Mouse (Mus musculus): ENCODE results near the gene Phactr3. TPM values are rescaled to one million over a fixed set of nuclear protein-coding genes. Genes with fewer than 3 reads are reported as not detected.

The Phactr3 gene
- total and polyA plus RNA-seq, 3 experiments, result 0.39 to 1.3 (median 0.64) TPM

DNA sequence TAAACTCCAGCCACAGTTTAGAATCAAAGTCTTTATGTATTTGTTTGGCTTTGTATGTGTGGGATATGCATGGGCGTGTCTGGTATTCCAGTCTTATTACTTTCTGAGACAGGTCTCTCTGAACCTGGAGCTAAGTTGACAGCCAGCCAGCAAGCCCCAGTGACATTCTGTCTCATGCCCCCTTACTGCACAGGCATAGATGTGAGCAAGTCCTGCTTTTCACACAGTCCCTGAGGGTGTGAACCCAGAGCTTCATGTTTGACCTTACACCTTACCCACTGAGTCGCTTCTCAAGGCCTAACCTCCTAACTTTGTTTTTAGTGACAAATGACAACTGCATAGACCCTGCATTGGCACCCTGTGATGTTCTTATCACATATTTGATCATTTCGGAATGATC lies 169.9 kb downstream of the Phactr3 start:
- Histone ChIP-seq H3K27ac (no peak overlapping the region), H3K27me3 (ENCODE audit: control insufficient read depth, insufficient read depth, low read length) (no peaks in the 10 kb centered on the region), H3K36me3 (ENCODE audit: control insufficient read depth, insufficient read depth, low read length) (no peaks in the 10 kb centered on the region), H3K9ac (ENCODE audit: low read depth, low read length) (no peak overlapping the region), H3K4me1 (ENCODE audit: control insufficient read depth, insufficient read depth, low read length) (no peaks in the 10 kb centered on the region), H3K79me2 (replicated peaks; ENCODE audit: control insufficient read depth, insufficient read depth, low read length) (no peaks in the 10 kb centered on the region), H3K4me3 (no peak overlapping the region)
- no peak for TF ChIP-seq POLR2A (IDR thresholded peaks at IDR 0.05; ENCODE audit: insufficient read depth, low read depth, low read length)
- TF ChIP-seq CTCF (IDR thresholded peaks at IDR 0.05), result no peak
- TF ChIP-seq EP300 (IDR thresholded peaks at IDR 0.05; ENCODE audit: insufficient read depth, low read depth, low read length), result no peak
- WGBS, result 76% methylated on average over 3 of the region's 3 CpGs
- no peak for DNase-seq
- intact Hi-C loops (cut with DNase I), result loop anchor here (1.0 kb wide), 1 partner anchor 49 kb away; no protein-coding TSS in a partner anchor

- Histone ChIP-seq H3K79me2 (replicated peaks; ENCODE audit: control insufficient read depth, insufficient read depth, low read length) (no peaks in the 10 kb centered on the region), H3K9ac (ENCODE audit: low read depth, low read length) (no peak overlapping the region), H3K36me3 (ENCODE audit: control insufficient read depth, insufficient read depth, low read length) (no peaks in the 10 kb centered on the region), H3K4me3 (no peak overlapping the region), H3K4me1 (ENCODE audit: control insufficient read depth, insufficient read depth, low read length) (no peaks in the 10 kb centered on the region), H3K27ac (no peak overlapping the region), H3K27me3 (ENCODE audit: control insufficient read depth, insufficient read depth, low read length) (no peaks in the 10 kb centered on the region)
- WGBS, result 63% methylated on average over 8 of the region's 8 CpGs
- DNase-seq, result no peak
- intact Hi-C loops (cut with DNase I), result no loop called here
- TF ChIP-seq CTCF (IDR thresholded peaks at IDR 0.05) (no peak), POLR2A (IDR thresholded peaks at IDR 0.05; ENCODE audit: insufficient read depth, low read depth, low read length) (no peak), EP300 (IDR thresholded peaks at IDR 0.05; ENCODE audit: insufficient read depth, low read depth, low read length) (no peak)
Observed at GRCm38 (mm10) chr2:178303453-178304187, 184.8 kb downstream of the Phactr3 start.

DNA sequence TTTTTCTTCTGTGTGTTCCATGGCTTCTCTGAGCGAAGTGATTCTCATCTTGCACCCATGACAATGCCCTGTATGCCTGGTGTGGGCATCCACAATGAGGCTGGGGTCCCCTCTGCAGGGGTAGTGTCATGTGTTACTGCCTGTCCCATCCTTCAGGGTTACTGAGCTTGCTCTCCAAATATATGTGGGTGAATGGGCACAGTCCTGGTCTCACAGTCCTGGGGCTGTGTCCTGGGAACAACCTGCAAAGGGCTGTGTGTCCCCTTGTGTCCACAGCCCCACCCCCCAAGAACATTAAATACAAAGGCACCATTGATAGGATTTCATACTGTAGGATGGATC lies 185.4 kb downstream of the Phactr3 start:
- Histone ChIP-seq H3K4me3 (no peak overlapping the region), H3K4me1 (ENCODE audit: control insufficient read depth, insufficient read depth, low read length) (no peaks in the 10 kb centered on the region), H3K79me2 (replicated peaks; ENCODE audit: control insufficient read depth, insufficient read depth, low read length) (no peaks in the 10 kb centered on the region), H3K27me3 (ENCODE audit: control insufficient read depth, insufficient read depth, low read length) (no peaks in the 10 kb centered on the region), H3K27ac (no peak overlapping the region), H3K9ac (ENCODE audit: low read depth, low read length) (no peak overlapping the region), H3K36me3 (ENCODE audit: control insufficient read depth, insufficient read depth, low read length) (no peaks in the 10 kb centered on the region)
- 36% methylated on average over 1 of the region's 1 CpGs for WGBS
- TF ChIP-seq EP300 (IDR thresholded peaks at IDR 0.05; ENCODE audit: insufficient read depth, low read depth, low read length) (no peak), POLR2A (IDR thresholded peaks at IDR 0.05; ENCODE audit: insufficient read depth, low read depth, low read length) (no peak), CTCF (IDR thresholded peaks at IDR 0.05) (no peak)
- intact Hi-C loops (cut with DNase I), result no loop called here
- DNase-seq, result no peak

GRCm38 (mm10) chr2:178304669-178305068 lies 185.9 kb downstream of the Phactr3 start:
- no peak for TF ChIP-seq EP300 (IDR thresholded peaks at IDR 0.05; ENCODE audit: insufficient read depth, low read depth, low read length)
- no peak for TF ChIP-seq CTCF (IDR thresholded peaks at IDR 0.05)
- TF ChIP-seq POLR2A (IDR thresholded peaks at IDR 0.05; ENCODE audit: insufficient read depth, low read depth, low read length), result no peak
- no peaks in the 10 kb centered on the region for H3K27me3 ChIP-seq (ENCODE audit: control insufficient read depth, insufficient read depth, low read length)
- intact Hi-C loops (cut with DNase I), result no loop called here
- H3K27ac ChIP-seq, result no peak overlapping the region
- H3K79me2 ChIP-seq (replicated peaks; ENCODE audit: control insufficient read depth, insufficient read depth, low read length), result no peaks in the 10 kb centered on the region
- no peak for DNase-seq
- H3K36me3 ChIP-seq (ENCODE audit: control insufficient read depth, insufficient read depth, low read length), result no peaks in the 10 kb centered on the region
- H3K4me3 ChIP-seq, result no peak overlapping the region
- 62% methylated on average over 6 of the region's 6 CpGs for WGBS
- H3K9ac ChIP-seq (ENCODE audit: low read depth, low read length), result no peak overlapping the region
- H3K4me1 ChIP-seq (ENCODE audit: control insufficient read depth, insufficient read depth, low read length), result no peaks in the 10 kb centered on the region

DNA sequence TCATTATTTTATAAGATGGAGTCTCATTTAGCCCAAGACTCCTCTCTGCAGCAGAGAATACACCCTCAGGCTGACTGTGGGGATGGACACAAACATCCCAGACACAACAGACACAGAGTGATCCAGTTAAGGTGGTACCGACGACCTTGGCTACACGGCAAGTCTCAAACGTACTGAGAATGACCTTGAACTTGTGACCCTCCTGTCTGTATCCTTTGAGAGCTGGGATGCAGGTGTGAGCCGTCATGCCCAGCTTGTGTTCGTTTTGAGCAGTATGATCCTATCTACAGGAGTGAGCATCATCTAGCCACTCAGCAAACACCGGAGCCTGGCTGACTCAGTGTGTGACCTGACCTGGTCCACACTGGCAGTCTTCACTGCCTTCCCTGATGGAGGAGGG lies 194.8 kb downstream of the Phactr3 start:
- TF ChIP-seq CTCF (IDR thresholded peaks at IDR 0.05) (no peak), EP300 (IDR thresholded peaks at IDR 0.05; ENCODE audit: insufficient read depth, low read depth, low read length) (no peak), POLR2A (IDR thresholded peaks at IDR 0.05; ENCODE audit: insufficient read depth, low read depth, low read length) (no peak)
- no peak overlapping the region for H3K27ac ChIP-seq
- no peak overlapping the region for H3K9ac ChIP-seq (ENCODE audit: low read depth, low read length)
- intact Hi-C loops (cut with DNase I), result no loop called here
- H3K4me1 ChIP-seq (ENCODE audit: control insufficient read depth, insufficient read depth, low read length), result no peaks in the 10 kb centered on the region
- no peaks in the 10 kb centered on the region for H3K36me3 ChIP-seq (ENCODE audit: control insufficient read depth, insufficient read depth, low read length)
- no peak overlapping the region for H3K4me3 ChIP-seq
- no peaks in the 10 kb centered on the region for H3K27me3 ChIP-seq (ENCODE audit: control insufficient read depth, insufficient read depth, low read length)
- DNase-seq, result no peak
- 65% methylated on average over 7 of the region's 7 CpGs for WGBS
- H3K79me2 ChIP-seq (replicated peaks; ENCODE audit: control insufficient read depth, insufficient read depth, low read length), result no peaks in the 10 kb centered on the region

DNA sequence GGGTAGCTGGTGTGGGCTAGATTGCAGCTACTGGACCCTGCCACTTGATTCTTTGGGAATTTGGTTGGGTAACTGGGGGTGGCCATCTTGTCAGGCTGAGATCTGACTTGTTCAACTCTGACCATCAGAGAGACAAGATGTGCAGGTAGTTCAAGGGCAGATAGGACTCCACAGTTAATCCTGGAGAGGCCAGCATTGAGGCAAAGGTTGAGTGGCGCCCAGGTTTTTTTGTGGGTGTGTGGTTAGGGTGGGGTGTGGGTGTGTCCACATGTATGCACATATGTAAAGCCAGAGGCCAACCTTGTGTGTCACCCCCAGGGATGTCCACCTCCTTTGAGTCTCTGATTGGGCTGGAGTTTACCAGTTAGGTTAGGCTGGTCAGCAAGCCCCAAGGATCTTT lies 197.5 kb downstream of the Phactr3 start:
- H3K36me3 ChIP-seq (ENCODE audit: control insufficient read depth, insufficient read depth, low read length), result no peaks in the 10 kb centered on the region
- H3K79me2 ChIP-seq (replicated peaks; ENCODE audit: control insufficient read depth, insufficient read depth, low read length), result no peaks in the 10 kb centered on the region
- no peak overlapping the region for H3K9ac ChIP-seq (ENCODE audit: low read depth, low read length)
- TF ChIP-seq CTCF (IDR thresholded peaks at IDR 0.05) (no peak), EP300 (IDR thresholded peaks at IDR 0.05; ENCODE audit: insufficient read depth, low read depth, low read length) (no peak), POLR2A (IDR thresholded peaks at IDR 0.05; ENCODE audit: insufficient read depth, low read depth, low read length) (no peak)
- 52% methylated on average over 1 of the region's 1 CpGs for WGBS
- H3K4me1 ChIP-seq (ENCODE audit: control insufficient read depth, insufficient read depth, low read length), result no peaks in the 10 kb centered on the region
- H3K27me3 ChIP-seq (ENCODE audit: control insufficient read depth, insufficient read depth, low read length), result no peaks in the 10 kb centered on the region
- intact Hi-C loops (cut with DNase I), result no loop called here
- H3K4me3 ChIP-seq, result no peak overlapping the region
- DNase-seq, result no peak
- no peak overlapping the region for H3K27ac ChIP-seq

Data from heart, adult 2 months (tissue).